Mouse (Mus musculus): ENCODE measurements around the gene Arhgap4.

DNA sequence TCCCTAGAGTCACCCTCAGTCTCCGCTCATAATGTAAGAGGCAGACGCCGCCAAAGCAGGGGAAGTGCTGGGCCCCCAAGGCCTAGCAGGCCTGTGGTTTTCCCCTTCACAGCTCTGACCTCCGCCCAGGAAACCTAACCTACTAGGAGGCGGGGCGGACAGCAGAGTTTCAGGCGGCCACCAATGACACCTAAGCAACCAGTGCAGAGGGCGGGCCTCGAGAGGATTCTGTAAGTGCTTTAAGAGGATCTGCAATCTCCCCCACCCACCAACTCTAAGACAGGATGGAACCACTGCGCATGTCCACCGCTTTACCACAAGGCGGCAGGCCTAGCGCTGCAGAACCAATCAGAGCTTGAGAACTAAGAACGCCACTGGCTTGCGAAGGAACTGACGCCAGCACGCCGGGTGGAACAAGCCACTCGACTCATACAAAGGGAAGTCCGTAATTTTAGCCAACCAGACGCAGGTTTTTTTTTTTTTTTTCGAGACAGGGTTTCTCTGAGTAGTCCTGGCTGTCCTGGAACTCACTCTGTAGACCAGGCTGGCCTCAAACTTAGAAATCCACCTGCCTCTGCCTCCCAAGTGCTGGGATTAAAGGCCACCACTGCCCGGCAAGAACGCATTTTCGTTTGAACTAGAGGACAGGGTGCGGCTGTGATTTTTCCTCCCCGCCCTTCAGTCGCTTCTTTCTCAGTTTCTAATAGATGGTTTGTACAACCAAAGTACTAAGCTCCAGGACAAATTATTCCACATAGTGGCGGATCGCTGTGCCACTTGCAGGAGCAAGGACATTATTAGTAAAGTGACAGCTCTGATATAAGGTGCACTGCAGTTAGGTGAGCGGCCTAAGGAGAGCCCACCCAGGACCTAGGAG is 6.6 kb downstream of the Arhgap4 start:
- TF ChIP-seq CTCF (IDR thresholded peaks at IDR 0.05; ENCODE audit: low read depth, low read length) (no peak), GATA2 (IDR thresholded peaks at IDR 0.05; ENCODE audit: borderline replicate concordance, low read depth, low read length) (no peak), GATA1 (IDR thresholded peaks at IDR 0.05; ENCODE audit: borderline replicate concordance, low read length) (no peak)
